Mouse (Mus musculus) olfactory bulb, adult 2 months (tissue): ENCODE measurements at regions not wholly inside any gene's neighbourhood (a gene's known extent, or its start where the extent isn't known, plus 50 kb on each side); places are given as distances from the start of the nearest gene placed in this dataset.
"Not testable (repeated sequence)": the region's sequence is repeated elsewhere in the genome, so short reads cannot be mapped to it uniquely, and the experiment has no call there.

Source experiments
- H3K27ac ChIP-seq: fragments of 200-500 bp; 2 replicates; pipeline ENCODE4 v1.5.1; 2012; ENCODE audit warnings: low read depth, low read length; ENCODE audit not compliant: insufficient read depth
- H3K4me1 ChIP-seq: fragments of 200-500 bp; 2 replicates; pipeline ENCODE4 v1.6.1; 2012; ENCODE audit warnings: low read length; ENCODE audit not compliant: control insufficient read depth, insufficient read depth
- H3K4me3 ChIP-seq: fragments of 200-500 bp; 2 replicates; pipeline ENCODE4 v1.5.1; 2012; ENCODE audit warnings: mild to moderate bottlenecking, low read depth, low read length, moderate library complexity; ENCODE audit not compliant: insufficient read depth
- CTCF ChIP-seq: fragments of 200-500 bp; IDR thresholded peaks from 2 replicates; pipeline ENCODE4 v1.5.1; 2012; ENCODE audit warnings: low read depth, mild to moderate bottlenecking, low read length, moderate library complexity; ENCODE audit not compliant: insufficient read depth
- POLR2A ChIP-seq: fragments of 200-500 bp; IDR thresholded peaks from 2 replicates; pipeline ENCODE4 v1.6.1; 2012; ENCODE audit warnings: mild to moderate bottlenecking, low read depth, low read length, moderate library complexity; ENCODE audit not compliant: insufficient read depth
- WGBS: fragments of 180-500 bp; shearing (Covaris S2); methylation state at CpG from one replicate; pipeline ENCODE4 v1.1.7; 2018; 5-methylcytosine and 5-hydroxymethylcytosine counted together

DNA sequence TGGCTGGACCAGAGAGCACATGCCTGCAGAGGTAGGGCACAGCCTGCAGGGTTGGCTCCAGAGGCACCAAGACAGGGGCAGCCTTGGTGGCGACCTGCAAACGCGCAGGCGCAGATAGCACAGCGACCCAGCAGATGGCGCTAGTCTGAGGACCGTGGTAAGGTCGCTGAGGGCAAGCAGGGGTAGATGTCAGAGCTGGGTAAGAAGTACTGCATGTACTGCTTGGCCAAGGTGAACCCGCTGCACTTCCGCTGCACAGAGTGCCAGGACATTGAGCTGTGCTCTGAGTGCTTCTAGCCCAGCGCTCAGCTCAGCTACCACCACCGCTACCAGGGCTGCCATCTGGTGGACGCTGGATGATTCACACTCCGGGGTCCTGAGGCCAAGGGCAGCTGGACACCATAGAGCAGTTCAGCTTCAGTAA lies 68.3 kb downstream of the Hsp90b1 start:
- not testable (repeated sequence) for H3K4me1 ChIP-seq, H3K27ac ChIP-seq
- WGBS = 4% methylated on average over 14 of the region's 14 CpGs
- H3K4me3 ChIP-seq = peak overlapping the region; percentile 54
- TF ChIP-seq CTCF = peak; percentile 90

DNA sequence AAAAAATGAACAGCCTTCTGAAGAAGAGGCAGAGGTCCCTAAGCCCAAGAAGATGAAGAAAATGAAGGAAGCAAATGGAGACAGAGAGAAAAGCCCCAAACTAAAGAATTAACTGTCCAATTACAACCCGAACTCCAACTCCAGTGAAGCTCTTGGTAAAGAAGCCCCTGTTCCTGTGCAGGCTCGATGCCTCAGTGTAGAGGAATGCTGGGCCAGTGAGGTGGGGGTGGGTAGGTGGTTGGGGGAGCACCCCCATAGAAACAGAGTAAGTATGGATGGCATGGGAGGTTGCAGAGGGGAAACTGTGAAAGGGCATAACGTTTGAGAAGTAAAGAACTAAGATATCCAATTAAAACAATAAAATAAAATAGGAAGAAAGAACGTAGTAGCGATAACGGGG lies 68.8 kb downstream of the Hsp90b1 start:
- WGBS = 25% methylated on average over 6 of the region's 6 CpGs
- not testable (repeated sequence) for H3K4me1 ChIP-seq, H3K27ac ChIP-seq
- peak overlapping the region; percentile 54 for H3K4me3 ChIP-seq

DNA sequence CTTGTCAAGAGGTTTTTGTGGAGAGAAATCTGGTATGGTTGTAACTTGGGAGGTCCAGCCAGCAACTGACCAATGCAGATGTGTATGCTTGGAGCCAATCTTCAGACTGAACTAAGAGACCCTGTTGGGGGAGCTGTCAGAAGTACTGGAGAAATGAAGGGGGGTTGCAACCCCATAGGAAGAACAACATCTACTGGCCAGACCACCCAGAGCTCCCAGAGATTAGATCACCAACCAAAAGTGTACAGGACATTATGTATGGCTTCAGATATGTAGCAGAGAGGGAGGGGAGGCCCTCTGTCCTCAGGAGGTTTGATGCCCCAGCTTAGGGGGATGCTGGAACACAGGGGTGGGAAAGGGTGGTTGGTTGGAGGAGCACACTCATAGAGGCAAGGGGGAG lies 78.6 kb downstream of the Hsp90b1 start:
- not testable (repeated sequence) for H3K27ac ChIP-seq, H3K4me3 ChIP-seq, H3K4me1 ChIP-seq

DNA sequence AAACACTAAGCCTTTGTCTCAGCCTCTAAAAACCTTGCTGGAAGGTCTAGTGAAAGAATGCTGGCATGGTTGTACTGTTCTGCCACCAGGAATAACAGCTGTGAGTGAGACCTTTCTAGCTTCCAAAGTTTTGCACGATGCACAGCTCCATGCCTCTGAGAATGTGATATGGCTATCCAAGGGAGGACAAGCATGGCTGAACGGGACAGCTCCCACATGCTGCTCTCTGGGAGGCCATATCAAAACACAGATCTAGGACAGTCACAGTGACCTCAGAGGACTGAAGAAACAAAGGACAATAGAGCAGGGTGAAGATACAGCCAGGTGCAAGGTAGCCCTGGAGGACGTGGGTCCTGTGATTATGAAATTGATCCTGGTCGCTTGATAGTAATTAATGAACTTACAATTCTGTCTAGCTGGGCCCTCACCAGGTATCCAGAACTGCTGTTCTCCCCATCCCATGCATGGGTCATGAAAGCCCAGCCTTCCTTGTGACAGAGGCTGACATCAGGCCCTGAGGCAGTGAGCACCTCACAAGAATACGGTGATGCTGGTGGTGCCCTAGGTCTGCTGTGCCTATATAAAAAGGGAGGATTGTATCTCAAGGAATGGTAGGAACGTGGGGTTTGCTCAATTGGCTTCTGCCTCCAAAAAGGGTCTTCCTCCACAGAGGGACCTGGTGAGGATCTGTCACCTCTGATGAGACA lies 87.2 kb downstream of the Hsp90b1 start:
- not testable (repeated sequence) for H3K27ac ChIP-seq, H3K4me1 ChIP-seq, H3K4me3 ChIP-seq
- 86% methylated on average over 6 of the region's 6 CpGs for WGBS

DNA sequence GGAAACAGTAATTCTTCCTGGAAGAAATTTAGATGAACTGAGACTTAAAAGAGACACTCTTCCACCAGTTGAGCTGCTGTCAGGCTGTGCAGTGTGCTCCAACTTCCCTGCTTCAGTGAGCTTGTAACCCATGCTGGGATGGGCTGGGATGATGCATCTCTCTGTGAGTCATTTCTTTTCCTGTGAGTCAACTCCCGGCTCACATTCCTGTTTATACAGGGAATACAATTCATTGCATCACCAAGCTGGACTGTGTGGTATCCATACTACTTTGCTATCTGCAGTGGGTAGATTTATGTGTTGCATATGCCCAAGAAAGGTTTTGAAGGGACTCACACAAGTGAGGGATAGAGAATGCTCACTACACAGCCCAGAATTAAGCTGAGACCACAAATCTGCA lies 93.0 kb downstream of the Hsp90b1 start:
- H3K4me3 ChIP-seq, H3K4me1 ChIP-seq, H3K27ac ChIP-seq: not testable (repeated sequence)
- WGBS = 29% methylated on average over 1 of the region's 1 CpGs

DNA sequence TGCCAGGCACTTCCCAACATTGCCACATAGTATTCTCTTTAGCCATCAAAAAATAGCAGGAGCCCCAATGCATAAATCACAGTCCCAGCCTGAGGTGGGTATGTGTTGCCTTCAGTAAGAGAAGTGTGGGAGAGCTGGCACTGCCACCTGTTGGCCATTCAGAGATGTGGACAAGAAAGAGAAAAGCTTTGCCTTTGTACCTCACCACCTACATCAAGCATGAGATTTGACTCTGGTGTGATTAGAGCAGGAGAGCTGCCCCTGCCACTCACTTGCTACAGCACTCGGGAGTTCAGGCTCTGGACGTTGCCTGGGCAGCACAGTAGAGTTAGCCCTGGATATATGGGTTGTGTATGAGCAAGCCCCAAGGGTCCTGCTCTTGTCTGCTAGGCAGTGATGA lies 95.3 kb downstream of the Hsp90b1 start:
- not testable (repeated sequence) for H3K27ac ChIP-seq, H3K4me1 ChIP-seq, H3K4me3 ChIP-seq
- WGBS = 62% methylated on average over 2 of the region's 2 CpGs

DNA sequence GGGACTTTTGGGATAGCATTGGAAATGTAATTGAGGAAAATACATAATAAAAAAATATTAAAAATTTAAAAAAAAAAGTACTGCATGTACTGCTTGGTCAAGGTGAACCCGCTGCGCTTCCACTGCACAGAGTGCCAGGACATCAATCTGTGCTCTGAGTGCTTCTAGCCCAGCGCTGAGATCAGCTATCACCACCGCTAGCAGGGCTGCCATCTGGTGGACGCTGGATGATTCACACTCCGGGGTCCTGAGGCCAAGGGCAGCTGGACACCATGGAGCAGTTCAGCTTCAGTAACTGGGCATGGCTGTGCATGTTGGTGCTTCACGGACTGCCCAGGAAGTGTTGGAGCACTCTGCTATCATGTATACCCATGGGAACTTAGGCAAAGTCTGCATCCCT lies 102.1 kb upstream of the Syn3 start:
- H3K4me3 ChIP-seq, H3K4me1 ChIP-seq, H3K27ac ChIP-seq: not testable (repeated sequence)
- WGBS = 53% methylated on average over 7 of the region's 7 CpGs

DNA sequence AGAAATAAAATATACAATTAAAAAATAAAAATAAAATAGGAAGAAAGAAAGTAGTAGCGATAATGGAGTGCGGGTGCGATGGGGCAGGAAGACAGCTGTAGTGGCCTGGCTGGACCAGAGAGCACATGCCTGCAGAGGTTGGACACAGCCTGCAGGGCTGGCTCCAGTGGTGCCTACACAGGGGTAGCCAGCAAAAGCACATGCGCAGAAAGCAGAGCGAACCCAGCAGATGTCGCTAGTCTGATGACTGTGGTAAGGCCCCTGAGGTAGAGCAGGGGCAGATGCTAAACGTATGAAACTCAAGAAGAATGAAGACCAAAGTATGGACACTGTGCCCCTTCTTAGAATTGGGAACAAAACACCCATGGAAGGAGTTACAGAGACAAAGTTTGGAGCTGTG lies 101.3 kb upstream of the Syn3 start:
- H3K4me3 ChIP-seq, H3K4me1 ChIP-seq, H3K27ac ChIP-seq: not testable (repeated sequence)
- WGBS = 92% methylated on average over 7 of the region's 7 CpGs

DNA sequence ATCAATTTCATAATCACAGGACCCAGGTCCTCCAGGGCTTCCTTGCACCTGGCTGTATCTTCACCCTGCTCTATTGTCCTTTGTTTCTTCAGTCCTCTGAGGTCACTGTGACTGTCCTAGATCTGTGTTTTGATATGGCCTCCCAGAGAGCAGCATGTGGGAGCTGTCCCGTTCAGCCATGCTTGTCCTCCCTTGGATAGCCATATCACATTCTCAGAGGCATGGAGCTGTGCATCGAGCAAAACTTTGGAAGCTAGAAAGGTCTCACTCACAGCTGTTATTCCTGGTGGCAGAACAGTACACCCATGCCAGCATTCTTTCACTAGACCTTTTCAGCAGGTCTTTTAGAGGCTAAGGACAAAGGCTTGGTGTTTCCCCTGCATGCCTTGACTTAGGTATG lies 91.5 kb upstream of the Syn3 start:
- not testable (repeated sequence) for H3K4me3 ChIP-seq, H3K4me1 ChIP-seq, H3K27ac ChIP-seq
- 70% methylated on average over 2 of the region's 2 CpGs for WGBS

DNA sequence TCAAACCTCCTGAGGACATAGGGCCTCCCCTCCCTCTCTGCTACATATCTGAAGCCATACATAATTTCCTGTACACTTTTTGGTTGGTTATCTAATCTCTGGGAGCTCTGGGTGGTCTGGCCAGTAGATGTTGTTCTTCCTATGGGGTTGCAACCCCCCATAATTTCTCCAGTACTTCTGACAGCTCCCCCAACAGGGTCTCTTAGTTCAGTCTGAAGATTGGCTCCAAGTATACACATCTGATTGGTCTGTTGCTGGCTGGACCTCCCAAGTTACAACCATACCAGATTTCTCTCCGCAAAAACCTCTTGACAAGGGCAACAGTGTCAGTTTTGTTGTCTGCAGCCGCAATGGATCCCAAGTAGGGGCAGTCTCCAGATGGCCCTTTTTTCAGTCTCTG lies 68.2 kb upstream of the Syn3 start:
- not testable (repeated sequence) for H3K27ac ChIP-seq, H3K4me3 ChIP-seq, H3K4me1 ChIP-seq
- 74% methylated on average over 2 of the region's 2 CpGs for WGBS

DNA sequence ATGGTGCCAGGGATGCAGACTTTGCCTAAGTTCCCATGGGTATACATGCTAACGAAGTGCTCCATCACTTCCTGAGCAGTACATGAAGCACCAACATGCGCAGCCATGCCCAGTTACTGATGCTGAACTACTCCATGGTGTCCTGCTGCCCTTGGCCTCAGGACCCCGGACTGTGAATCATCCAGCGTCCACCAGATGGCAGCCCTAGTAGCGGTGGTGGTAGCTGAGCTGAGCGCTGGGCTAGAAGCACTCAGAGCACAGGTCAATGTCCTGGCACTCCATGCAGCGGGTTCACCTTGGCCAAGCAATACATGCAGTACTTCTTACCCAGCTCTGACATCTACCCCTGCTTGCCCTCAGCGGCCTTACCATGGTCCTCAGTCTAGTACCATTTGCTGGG lies 57.1 kb upstream of the Syn3 start:
- TF ChIP-seq POLR2A = no peak
- no peak for TF ChIP-seq CTCF
- no peak overlapping the region for H3K27ac ChIP-seq
- no peak overlapping the region for H3K4me3 ChIP-seq
- no peaks in the 10 kb centered on the region for H3K4me1 ChIP-seq
- WGBS = 65% methylated on average over 8 of the region's 8 CpGs
